ENCODE assay signal across 33 mouse cellular contexts in the genomic region with DNA sequence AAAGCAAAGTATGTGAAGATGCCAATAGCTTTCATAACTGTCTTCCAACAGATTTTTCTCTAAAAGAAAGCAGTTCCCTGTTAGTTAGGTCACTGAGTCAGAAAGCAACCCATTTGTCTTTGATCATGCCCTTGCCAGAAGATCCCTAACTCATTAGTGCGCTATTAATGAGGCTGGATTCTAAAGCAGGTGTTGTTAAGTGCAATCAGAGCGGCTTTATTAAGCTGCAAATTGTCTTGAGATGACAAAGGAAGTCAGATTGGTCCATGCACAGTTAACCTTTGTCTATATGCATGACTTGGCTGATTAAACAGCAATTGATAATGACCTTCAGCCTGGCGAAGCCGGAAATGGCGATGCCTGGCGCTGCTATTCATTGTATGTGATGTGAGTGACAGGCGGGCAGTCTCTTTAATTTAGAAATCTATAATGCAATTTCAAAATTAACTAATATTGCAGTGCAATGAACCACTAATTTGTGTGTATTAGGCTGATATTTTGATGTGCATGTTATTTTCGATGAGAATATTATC.
DNase-seq lines count a peak whose midpoint lies in the region; ATAC-seq and TF ChIP-seq lines count a peak whose summit lies in the region.
"Had no signal": no experiment of that assay in that cellular context is flagged by ENCODE, and none has a peak within 500 bp of the region (broad histone marks: within the 10 kb centered on the region; RNA-seq: fewer than 3 reads in every experiment).

No protein-coding gene starts in this region.

- H3K4me1 ChIP-seq in forebrain, embryonic 10.5 days: peaks cover 51% of the 10 kb centered on the region
- peaks cover 12% of the 10 kb centered on the region for H3K4me1 ChIP-seq in forebrain, embryonic 16.5 days (replicated peaks; ENCODE audit: control insufficient read depth, insufficient read depth, low read length)
- H3K4me1 ChIP-seq in hindbrain, embryonic 11.5 days (replicated peaks; ENCODE audit: control insufficient read depth, insufficient read depth, low read length): no peaks in the 10 kb centered on the region; the same call in 1 of the 2 replicates
- H3K4me1 ChIP-seq in hindbrain, embryonic 13.5 days (replicated peaks): peaks cover 17% of the 10 kb centered on the region
- peaks cover 5% of the 10 kb centered on the region for H3K4me1 ChIP-seq in neural tube, embryonic 12.5 days
- H3K4me1 ChIP-seq in kidney, adult 2 months (ENCODE audit: control insufficient read depth, insufficient read depth, low read length): peaks cover 18% of the 10 kb centered on the region
- H3K4me1 ChIP-seq: embryonic facial prominence, embryonic 15.5 days had no signal

- H3K4me3 ChIP-seq in forebrain, embryonic 10.5 days: no peak overlapping the region
- no peak overlapping the region for H3K4me3 ChIP-seq in forebrain, embryonic 16.5 days (replicated peaks; ENCODE audit: low read length)
- no peak overlapping the region for H3K4me3 ChIP-seq in hindbrain, embryonic 11.5 days (ENCODE audit: low read depth, low read length)
- no peak overlapping the region for H3K4me3 ChIP-seq in hindbrain, embryonic 13.5 days
- H3K4me3 ChIP-seq in neural tube, embryonic 12.5 days: no peak overlapping the region
- H3K4me3 ChIP-seq in kidney, adult 2 months (ENCODE audit: insufficient read depth, low read depth, low read length): no peak overlapping the region
- H3K4me3 ChIP-seq: embryonic facial prominence, embryonic 15.5 days; intestine, embryonic 15.5 days; limb, embryonic 13.5 days; lung, embryonic 15.5 days; midbrain, embryonic 15.5 days; neural tube, embryonic 15.5 days had no signal

- DNase-seq in forebrain, embryonic 10.5 days (ENCODE audit: extremely low spot score, low spot score): no peak
- DNase-seq in hindbrain, embryonic 11.5 days (ENCODE audit: low spot score): peak; percentile 32
- DNase-seq in neural tube, embryonic 10.5 days (ENCODE audit: extremely low spot score, low spot score): no peak
- DNase-seq in retina, postnatal 1 day: peak; percentile 92
- DNase-seq in kidney, adult 2 months: no peak
- DNase-seq: adrenal gland, adult 2 months; adrenal gland, postnatal 36 days; cerebellum, adult 2 months; cerebellum, postnatal 14 days; gastrocnemius, postnatal 25 days; heart, adult 18-20 months; heart, postnatal 4 days; kidney, adult 8-10 months; kidney, postnatal 4 days; right cerebral cortex, adult 18-20 months; spleen, adult 18-20 months; thymus, adult 2 months; thymus, postnatal 36 days had no signal

- no peaks in the 10 kb centered on the region for H3K36me3 ChIP-seq in forebrain, embryonic 10.5 days (replicated peaks)
- no peaks in the 10 kb centered on the region for H3K36me3 ChIP-seq in forebrain, embryonic 16.5 days (ENCODE audit: control insufficient read depth, insufficient read depth)
- H3K36me3 ChIP-seq in hindbrain, embryonic 11.5 days (ENCODE audit: control insufficient read depth, insufficient read depth, low read length): no peaks in the 10 kb centered on the region
- H3K36me3 ChIP-seq in hindbrain, embryonic 13.5 days: no peaks in the 10 kb centered on the region
- no peaks in the 10 kb centered on the region for H3K36me3 ChIP-seq in neural tube, embryonic 12.5 days
- no peaks in the 10 kb centered on the region for H3K36me3 ChIP-seq in kidney, adult 2 months (ENCODE audit: control insufficient read depth, insufficient read depth, low read length)
- H3K36me3 ChIP-seq: embryonic facial prominence, embryonic 15.5 days; intestine, embryonic 15.5 days; limb, embryonic 13.5 days; lung, embryonic 15.5 days; midbrain, embryonic 15.5 days; neural tube, embryonic 15.5 days had no signal

- no peak for TF ChIP-seq CTCF in kidney, adult 2 months (conservative IDR thresholded peaks at IDR 0.05; ENCODE audit: insufficient read depth, insufficient read length, low read depth, low read length)

- H3K27ac ChIP-seq in forebrain, embryonic 10.5 days: peak overlapping the region; percentile 65; the same call in 1 of the 2 replicates
- H3K27ac ChIP-seq in forebrain, embryonic 16.5 days (ENCODE audit: low read length): no peak overlapping the region
- no peak overlapping the region for H3K27ac ChIP-seq in hindbrain, embryonic 11.5 days (ENCODE audit: low read depth, low read length)
- H3K27ac ChIP-seq in hindbrain, embryonic 13.5 days: no peak overlapping the region
- H3K27ac ChIP-seq in neural tube, embryonic 12.5 days: no peak overlapping the region
- H3K27ac ChIP-seq in kidney, adult 2 months (ENCODE audit: insufficient read depth, low read depth, low read length): no peak overlapping the region
- H3K27ac ChIP-seq: embryonic facial prominence, embryonic 15.5 days; hindbrain, postnatal 0 days; intestine, embryonic 15.5 days; kidney, postnatal 0 days; limb, embryonic 13.5 days; lung, embryonic 15.5 days; midbrain, embryonic 15.5 days; neural tube, embryonic 15.5 days had no signal

- no peaks in the 10 kb centered on the region for H3K27me3 ChIP-seq in forebrain, embryonic 10.5 days (ENCODE audit: poor library complexity, severe bottlenecking)
- H3K27me3 ChIP-seq in forebrain, embryonic 16.5 days (replicated peaks; ENCODE audit: control insufficient read depth, insufficient read depth, low read length): no peaks in the 10 kb centered on the region
- no peaks in the 10 kb centered on the region for H3K27me3 ChIP-seq in hindbrain, embryonic 11.5 days (ENCODE audit: control insufficient read depth, insufficient read depth, low read length)
- H3K27me3 ChIP-seq in hindbrain, embryonic 13.5 days: no peaks in the 10 kb centered on the region
- H3K27me3 ChIP-seq in neural tube, embryonic 12.5 days (replicated peaks): no peaks in the 10 kb centered on the region
- H3K27me3 ChIP-seq in kidney, adult 2 months (replicated peaks; ENCODE audit: control insufficient read depth, insufficient read depth, low read length): no peaks in the 10 kb centered on the region
- H3K27me3 ChIP-seq: embryonic facial prominence, embryonic 15.5 days; intestine, embryonic 15.5 days; limb, embryonic 13.5 days; lung, embryonic 15.5 days; midbrain, embryonic 15.5 days; neural tube, embryonic 15.5 days had no signal

- TF ChIP-seq POLR2A in kidney, adult 2 months (IDR thresholded peaks at IDR 0.05; ENCODE audit: low read depth, low read length): no peak

- H3K9ac ChIP-seq in forebrain, embryonic 16.5 days (replicated peaks; ENCODE audit: low read depth, low read length): no peak overlapping the region
- H3K9ac ChIP-seq in hindbrain, embryonic 11.5 days (ENCODE audit: low read depth, low read length): no peak overlapping the region
- H3K9ac ChIP-seq in hindbrain, embryonic 13.5 days: no peak overlapping the region
- no peak overlapping the region for H3K9ac ChIP-seq in neural tube, embryonic 12.5 days
- H3K9ac ChIP-seq: embryonic facial prominence, embryonic 15.5 days; intestine, embryonic 15.5 days; limb, embryonic 13.5 days; lung, embryonic 15.5 days; midbrain, embryonic 15.5 days; neural tube, embryonic 15.5 days had no signal

- peaks cover 5% of the 10 kb centered on the region for H3K9me3 ChIP-seq in forebrain, embryonic 10.5 days
- no peaks in the 10 kb centered on the region for H3K9me3 ChIP-seq in forebrain, embryonic 16.5 days (ENCODE audit: control insufficient read depth, low read length)
- H3K9me3 ChIP-seq in hindbrain, embryonic 11.5 days (ENCODE audit: control insufficient read depth, low read length): no peaks in the 10 kb centered on the region
- no peaks in the 10 kb centered on the region; the same call in 1 of the 2 replicates for H3K9me3 ChIP-seq in hindbrain, embryonic 13.5 days
- H3K9me3 ChIP-seq in neural tube, embryonic 12.5 days: no peaks in the 10 kb centered on the region
- H3K9me3 ChIP-seq: embryonic facial prominence, embryonic 15.5 days; intestine, embryonic 15.5 days; limb, embryonic 13.5 days; lung, embryonic 15.5 days; midbrain, embryonic 15.5 days; neural tube, embryonic 15.5 days had no signal

- ATAC-seq in forebrain, embryonic 16.5 days: no peak
- ATAC-seq in hindbrain, embryonic 11.5 days (ENCODE audit: low FRiP score): peak; percentile 45; the same call in 1 of the 2 replicates
- ATAC-seq in hindbrain, embryonic 13.5 days (ENCODE audit: low FRiP score): no peak
- peak; percentile 36; the same call in 1 of the 2 replicates for ATAC-seq in neural tube, embryonic 12.5 days (ENCODE audit: low FRiP score, low read depth)
- ATAC-seq: activated CD4-positive, CD25-positive, alpha-beta regulatory T cell, adult 4 months; CD4-positive, CD25-positive, alpha-beta regulatory T cell, adult 4 months; hindbrain, postnatal 0 days; intestine, embryonic 15.5 days; midbrain, embryonic 15.5 days had no signal

- no peak overlapping the region for H3K4me2 ChIP-seq in forebrain, embryonic 16.5 days (ENCODE audit: low read length)
- H3K4me2 ChIP-seq in hindbrain, embryonic 11.5 days (replicated peaks; ENCODE audit: low read depth, low read length): no peak overlapping the region
- H3K4me2 ChIP-seq in hindbrain, embryonic 13.5 days: no peak overlapping the region
- no peak overlapping the region for H3K4me2 ChIP-seq in neural tube, embryonic 12.5 days (replicated peaks)
- H3K4me2 ChIP-seq: embryonic facial prominence, embryonic 15.5 days; heart, embryonic 11.5 days; intestine, embryonic 15.5 days; limb, embryonic 13.5 days; liver, embryonic 11.5 days; lung, embryonic 15.5 days; midbrain, embryonic 15.5 days; neural tube, embryonic 15.5 days had no signal

- WGBS in forebrain, embryonic 10.5 days: 61% methylated on average over 8 of the region's 8 CpGs
- WGBS in forebrain, embryonic 16.5 days: 30% methylated on average over 8 of the region's 8 CpGs
- WGBS in hindbrain, embryonic 11.5 days: 60% methylated on average over 8 of the region's 8 CpGs
- 38% methylated on average over 8 of the region's 8 CpGs for WGBS in hindbrain, embryonic 13.5 days
- 52% methylated on average over 8 of the region's 8 CpGs for WGBS in neural tube, embryonic 12.5 days
- WGBS in kidney, adult 2 months: 79% methylated on average over 8 of the region's 8 CpGs

Comparison
In these comparisons a context has a peak if more than half of its experiments do, and no peak if none do; other contexts are left out.
1. ATAC-seq: peak in hindbrain, embryonic 11.5 days (single experiment) and neural tube, embryonic 12.5 days (single experiment); none in forebrain, embryonic 16.5 days (single experiment) and hindbrain, embryonic 13.5 days (single experiment).
2. DNase-seq: peak in hindbrain, embryonic 11.5 days (single experiment) and retina, postnatal 1 day (single experiment); none in forebrain, embryonic 10.5 days (single experiment), neural tube, embryonic 10.5 days (single experiment) and kidney, adult 2 months (single experiment).